Mouse (Mus musculus) retina, postnatal 7 days (tissue): ENCODE results near the gene Mmp19.
A peak's percentile ranks its signal among the peaks of the same experiment; 100 is the strongest.
"Not testable (repeated sequence)": the region's sequence is repeated elsewhere in the genome, so short reads cannot be mapped to it uniquely, and the experiment has no call there.

ENCODE experiments used
- DNase-seq: peaks from one replicate; pipeline ENCODE4 v3.0.0-alpha.2; 2012; ENCODE audit warnings: low read depth, low spot score

Mmp19 gene

GRCm38 (mm10) chr10:128801981-128802495, 11.3 kb downstream of the Mmp19 start:
- DNase-seq, result no peak

GRCm38 (mm10) chr10:128802956-128803355, 12.2 kb downstream of the Mmp19 start:
- DNase-seq, result no peak

DNA sequence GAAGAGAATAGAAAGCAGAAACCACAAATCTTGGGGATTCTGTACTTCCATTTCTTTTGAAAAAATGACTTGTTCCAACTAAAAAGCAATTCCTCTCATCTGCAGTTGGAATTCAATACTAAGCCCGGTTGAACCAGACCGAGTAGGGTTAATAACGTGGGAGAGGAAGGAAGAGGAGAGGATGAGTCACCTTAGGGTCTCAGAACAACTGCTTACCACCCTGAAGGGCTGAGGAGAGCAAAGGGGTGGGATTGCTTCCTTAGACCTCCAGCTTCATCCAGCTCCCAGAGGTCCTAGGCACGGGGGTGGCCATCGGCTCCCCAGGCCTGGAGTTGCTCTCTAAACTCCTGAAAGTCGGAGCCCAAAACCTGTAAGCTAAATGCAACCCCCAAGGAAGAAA, 12.7 kb downstream of the Mmp19 start:
- no peak for DNase-seq

DNA sequence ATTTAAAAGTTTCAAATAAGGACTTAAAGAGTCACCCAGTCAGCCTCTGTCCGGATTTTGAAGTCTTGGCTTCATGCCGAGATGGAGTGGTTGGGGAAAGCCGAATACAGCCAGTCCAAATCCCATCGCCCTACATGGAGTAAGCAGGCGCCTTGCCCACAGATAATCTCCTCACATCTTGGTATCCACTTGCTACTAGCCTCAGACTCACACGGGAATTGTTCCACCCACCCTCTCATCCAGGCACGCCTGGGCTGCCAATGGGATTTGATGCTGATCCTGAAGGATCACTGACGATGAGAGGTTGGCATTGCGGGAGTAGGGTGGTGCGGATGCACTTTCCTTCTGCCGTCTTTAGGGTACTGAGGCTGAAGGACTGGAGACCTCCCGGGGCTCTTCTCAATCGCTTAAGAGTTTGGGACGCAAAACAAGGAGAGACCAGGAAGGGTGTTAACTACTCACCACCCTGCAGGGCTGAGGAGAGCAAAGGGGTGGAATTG, 13.1 kb downstream of the Mmp19 start, which contains the start of gene Dnajc14:
TSS of gene Dnajc14 (plus strand) at position 292 of the 500 bp plus-strand sequence.
- peak; percentile 43 for DNase-seq

GRCm38 (mm10) chr10:128804271-128805091, 13.8 kb downstream of the Mmp19 start, which contains the start of gene Tmem198b:
TSS of gene Tmem198b (minus strand) at chr10:128804370.
- DNase-seq, result peak; percentile 37

DNA sequence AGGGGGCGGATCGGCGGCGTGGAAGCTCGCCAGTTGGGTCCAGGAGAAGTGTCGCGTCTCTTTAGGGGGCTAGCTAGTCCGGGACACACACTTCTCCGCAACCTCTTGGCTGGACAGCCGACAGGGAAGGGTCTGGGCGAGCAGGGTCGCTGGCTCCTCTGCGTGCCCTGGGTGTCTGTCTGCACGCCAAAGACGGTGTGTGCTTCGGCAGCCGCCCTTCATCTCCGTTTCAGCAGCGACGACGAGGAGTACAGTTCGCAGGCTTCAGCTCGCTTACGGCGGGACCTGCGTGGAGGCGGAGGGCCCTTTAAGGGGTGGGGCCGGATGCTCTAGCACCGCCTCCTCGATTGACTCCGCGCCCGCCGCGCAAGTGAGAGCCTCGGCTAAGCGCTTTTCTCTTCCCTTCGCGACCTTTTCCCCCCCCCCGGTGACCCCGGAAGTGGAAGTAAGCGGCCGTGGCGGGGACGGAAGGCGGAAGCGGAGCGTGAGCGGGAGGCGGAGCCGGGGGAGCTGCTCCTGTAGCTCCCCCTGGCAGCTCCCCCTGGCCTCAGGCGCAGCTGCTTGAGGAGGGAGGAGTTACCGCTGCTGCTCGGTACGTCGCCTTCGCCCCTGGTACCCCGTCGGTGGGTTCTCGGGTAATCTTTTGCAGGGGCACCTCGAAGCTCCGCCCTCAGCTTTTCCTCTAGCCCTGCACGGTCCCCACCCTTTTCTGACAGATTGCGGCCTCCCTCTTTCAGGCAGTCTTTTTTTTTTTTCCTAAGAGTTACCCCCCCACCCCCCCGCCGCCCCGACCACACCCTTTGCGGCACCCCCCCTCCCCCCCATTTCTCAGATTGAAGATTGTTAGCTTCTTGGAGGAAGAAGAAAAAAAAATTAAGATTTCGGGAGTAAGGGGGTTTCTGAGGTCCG, 14.6 kb downstream of the Mmp19 start:
- peak; percentile 98 for DNase-seq

- DNase-seq, result no peak
Observed at GRCm38 (mm10) chr10:128806086-128806485, 15.4 kb downstream of the Mmp19 start.

GRCm38 (mm10) chr10:128807018-128807417, 16.3 kb downstream of the Mmp19 start:
- DNase-seq, result no peak

GRCm38 (mm10) chr10:128817033-128817432, 26.3 kb downstream of the Mmp19 start, which contains the start of gene Sarnp:
TSS of gene Sarnp (plus strand) at chr10:128817333.
- no peak for DNase-seq

- no peak for DNase-seq
Observed at GRCm38 (mm10) chr10:128820217-128820616, 29.5 kb downstream of the Mmp19 start.

GRCm38 (mm10) chr10:128821358-128822056, 30.8 kb downstream of the Mmp19 start, which contains the start of gene Ormdl2:
TSS of gene Ormdl2 (minus strand) at chr10:128821645.
- peak; percentile 100 for DNase-seq

GRCm38 (mm10) chr10:128822135-128822534, 31.4 kb downstream of the Mmp19 start:
- DNase-seq, result no peak

DNA sequence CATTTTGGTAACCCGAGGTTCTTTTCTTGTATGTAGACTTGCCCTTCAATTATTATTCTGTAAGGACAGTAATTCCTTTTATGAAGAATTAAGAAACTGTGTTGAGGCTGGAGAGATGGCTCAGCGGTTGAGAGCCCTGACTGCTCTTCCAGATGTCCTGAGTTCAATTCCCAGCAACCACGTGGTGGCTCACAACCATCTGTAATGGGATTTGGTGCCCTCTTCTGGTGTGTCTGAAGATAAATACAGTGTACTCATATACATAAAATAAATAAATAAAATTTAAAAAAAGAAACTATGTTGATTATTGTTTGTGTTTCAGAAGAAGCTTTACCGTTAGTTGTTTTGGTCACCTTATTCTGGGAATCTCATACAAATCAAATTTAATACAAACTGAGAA, 32.4 kb downstream of the Mmp19 start:
- not testable (repeated sequence) for DNase-seq

- no peak for DNase-seq
Observed at GRCm38 (mm10) chr10:128823821-128824220, 33.1 kb downstream of the Mmp19 start.

DNA sequence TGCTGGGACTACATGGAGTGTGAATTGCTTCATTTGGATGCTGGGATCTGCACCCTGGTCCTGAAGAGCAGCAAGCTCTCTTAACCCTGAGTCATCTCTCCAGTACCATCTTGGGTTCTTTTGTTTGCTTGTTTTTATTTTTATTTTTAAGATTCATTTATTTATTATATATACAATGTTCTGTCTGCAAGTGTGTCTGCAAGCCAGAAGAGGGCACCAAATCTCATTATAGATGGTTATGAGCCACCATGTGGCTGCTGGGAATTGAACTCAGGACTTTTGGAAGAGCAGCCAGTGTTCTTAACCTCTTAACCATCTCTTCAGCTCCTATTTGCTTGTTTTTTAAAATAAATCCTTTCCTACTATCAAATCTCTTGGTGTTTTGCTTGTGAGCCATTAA, 46.7 kb downstream of the Mmp19 start:
- no peak for DNase-seq

GRCm38 (mm10) chr10:128839434-128839833, 48.7 kb downstream of the Mmp19 start:
- DNase-seq, result no peak

- no peak for DNase-seq
Observed at GRCm38 (mm10) chr10:128840612-128841011, 49.9 kb downstream of the Mmp19 start.

- DNase-seq, result no peak
Observed at GRCm38 (mm10) chr10:128843260-128843659, 52.5 kb downstream of the Mmp19 start.

DNA sequence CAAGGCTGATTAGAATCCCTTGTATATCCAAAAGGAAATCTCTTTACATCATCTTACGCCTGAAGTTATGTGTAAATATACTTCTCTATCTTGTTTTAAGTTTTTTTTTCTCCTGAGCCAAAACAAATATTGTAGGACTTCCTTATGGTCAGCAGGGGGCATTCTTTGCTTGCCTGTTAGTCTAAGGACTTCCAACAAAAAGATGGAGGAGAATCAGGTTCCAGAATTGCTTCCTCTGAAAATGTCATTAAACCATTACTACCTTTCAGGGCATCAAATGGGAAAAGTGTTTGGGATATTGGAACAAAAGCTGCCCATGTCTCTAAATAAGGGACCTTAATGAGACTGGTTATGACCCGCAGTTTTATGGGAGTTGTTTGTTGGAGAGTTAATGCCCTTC, 54.8 kb downstream of the Mmp19 start:
- DNase-seq, result peak; percentile 14

- no peak for DNase-seq
Observed at GRCm38 (mm10) chr10:128846664-128847063, 56.0 kb downstream of the Mmp19 start.

DNA sequence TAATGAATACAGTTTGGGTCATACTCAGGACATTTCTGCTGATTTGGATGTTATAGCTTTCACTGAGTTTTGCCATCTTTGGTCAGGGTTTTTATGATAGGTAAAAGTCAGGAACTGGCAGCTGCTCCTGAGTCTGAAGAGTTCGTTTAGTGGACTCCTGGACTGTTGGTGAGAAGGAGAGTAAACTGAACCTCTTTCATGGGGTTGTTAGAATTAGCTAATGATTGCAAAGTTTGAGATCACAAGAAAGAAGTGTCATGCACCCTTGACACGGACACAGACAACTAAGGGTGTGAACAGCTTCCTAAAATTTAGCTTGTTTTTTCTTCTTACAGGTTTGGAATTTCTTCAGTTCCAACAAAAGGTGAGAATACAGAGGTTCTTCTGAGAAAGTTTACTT, 57.7 kb downstream of the Mmp19 start:
- DNase-seq, result no peak
